Mouse (Mus musculus): Measurements from ENCODE around the gene Glcci1.

- TF ChIP-seq POLR2A (IDR thresholded peaks at IDR 0.05; ENCODE audit: insufficient read length, low read depth), result no peak
- no peak for TF ChIP-seq MAX (IDR thresholded peaks at IDR 0.05; ENCODE audit: low read depth)
- no peak for TF ChIP-seq SRF (IDR thresholded peaks at IDR 0.05; ENCODE audit: control insufficient read depth, insufficient read length, low read depth)
- TF ChIP-seq CEBPB (IDR thresholded peaks at IDR 0.05; ENCODE audit: insufficient read depth, poor library complexity, severe bottlenecking), result no peak
- no peak for TF ChIP-seq MYOD1 (IDR thresholded peaks at IDR 0.05; ENCODE audit: control insufficient read depth in 1 of 3, insufficient read length in 2 of 3, low read depth in 2 of 3)
These were observed 36.5 kb upstream of the Glcci1 start for GRCm38 (mm10) chr6:8472915-8473314.
